Mouse (Mus musculus) embryo, embryonic 9.5 days (tissue): ENCODE measurements around the gene Rarg.

Source experiments
- DNase-seq: peaks from one replicate; pipeline ENCODE4 v3.0.0-alpha.2; 2017; ENCODE audit errors: extremely low spot score

The Rarg gene

DNA sequence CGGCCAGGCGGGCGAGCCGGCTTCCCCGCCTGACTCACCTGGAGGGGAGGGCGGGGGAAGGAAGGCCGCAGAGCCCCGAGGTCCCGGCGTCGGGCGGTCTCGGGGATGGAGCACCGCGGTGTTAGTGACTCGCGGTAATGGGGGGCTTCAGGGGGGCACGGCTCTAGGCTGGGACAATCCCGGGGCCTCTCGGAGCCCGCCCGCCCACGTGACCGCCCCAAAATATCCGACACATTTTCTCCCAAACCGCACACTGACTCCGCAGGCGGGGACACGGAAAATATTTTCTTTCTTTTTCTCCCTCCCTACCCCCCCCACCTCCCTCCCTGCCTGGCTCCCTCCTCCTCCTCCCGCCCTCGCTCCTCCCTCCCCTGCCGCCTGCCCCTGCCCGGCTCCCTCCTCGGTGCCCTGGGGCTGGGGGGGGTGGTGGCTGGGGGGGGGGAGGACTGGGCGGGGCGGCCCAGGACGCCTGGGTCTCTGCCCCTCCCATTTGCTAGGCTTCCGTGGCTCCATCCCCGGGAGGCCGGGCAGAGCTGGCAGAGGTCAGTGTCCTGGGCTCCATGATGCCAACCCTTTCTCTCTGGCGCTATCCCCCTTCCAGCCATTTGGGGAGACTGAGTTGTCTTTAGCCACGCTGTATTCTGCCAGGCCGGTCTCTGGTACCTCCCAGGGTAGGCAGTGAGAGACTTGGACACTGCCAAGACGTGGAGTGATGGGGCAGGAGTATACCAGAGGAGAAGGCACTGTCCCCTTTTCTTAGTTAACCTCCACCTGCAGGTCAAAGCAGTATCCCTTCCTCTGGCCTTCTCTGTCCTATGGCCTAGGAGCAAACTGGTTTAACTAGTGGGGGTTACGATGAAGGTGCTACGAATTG, at the start of gene Rarg:
TSS of gene Rarg (minus strand) at position 316 of the 874 bp plus-strand sequence.
- DNase-seq: no peak

DNA sequence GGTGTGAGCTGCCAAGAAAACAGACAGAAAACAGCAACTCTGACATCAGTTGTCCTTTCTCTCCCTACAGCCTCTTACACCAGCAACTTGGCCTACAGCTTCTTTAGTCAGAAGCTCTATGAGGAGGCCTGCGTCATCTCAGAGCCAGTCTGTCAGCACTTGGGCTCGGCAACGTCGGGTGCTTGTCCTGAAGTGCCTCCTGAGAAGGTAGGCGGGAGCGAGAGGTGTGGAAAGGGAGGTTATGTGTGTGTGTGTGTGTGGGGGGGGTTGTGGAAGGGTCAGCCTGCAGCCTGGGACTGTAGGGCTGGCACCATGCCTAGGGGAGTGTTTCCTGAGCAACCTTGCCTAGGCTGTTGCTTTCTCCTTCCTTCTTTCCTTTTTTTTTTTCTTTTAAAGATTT, 45.2 kb upstream of the Rarg start:
- no peak for DNase-seq

DNA sequence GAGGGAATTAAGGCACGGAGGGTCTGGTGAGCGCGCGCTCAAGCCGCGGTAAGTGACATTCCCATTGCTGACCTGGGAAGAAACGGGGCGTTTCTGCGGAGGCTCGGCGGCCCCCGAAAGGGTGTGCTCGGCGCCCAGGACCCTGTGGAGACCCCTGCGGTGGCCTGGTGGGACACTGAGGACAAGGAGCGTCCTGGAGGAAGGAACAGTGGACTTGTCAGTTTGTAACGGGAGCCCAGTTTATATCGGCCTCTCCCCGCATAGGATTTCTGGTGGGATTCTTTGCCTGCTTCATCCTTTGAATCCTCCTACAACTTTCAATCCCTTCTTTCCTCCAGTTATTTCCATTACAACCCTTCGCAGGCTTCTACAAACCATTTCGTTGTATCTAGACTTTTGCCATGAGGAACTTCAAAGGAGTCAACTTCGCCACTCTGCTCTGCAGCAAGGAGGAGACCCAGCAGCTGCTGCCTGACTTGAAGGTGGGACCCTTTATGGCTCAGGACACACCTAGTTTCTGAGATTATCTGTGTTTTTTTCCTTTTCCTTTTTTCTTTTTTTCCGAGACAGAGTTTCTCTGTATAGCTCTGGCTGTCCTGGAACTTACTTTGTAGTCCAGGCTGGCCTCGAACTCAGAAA, 39.2 kb upstream of the Rarg start:
- DNase-seq: no peak

DNA sequence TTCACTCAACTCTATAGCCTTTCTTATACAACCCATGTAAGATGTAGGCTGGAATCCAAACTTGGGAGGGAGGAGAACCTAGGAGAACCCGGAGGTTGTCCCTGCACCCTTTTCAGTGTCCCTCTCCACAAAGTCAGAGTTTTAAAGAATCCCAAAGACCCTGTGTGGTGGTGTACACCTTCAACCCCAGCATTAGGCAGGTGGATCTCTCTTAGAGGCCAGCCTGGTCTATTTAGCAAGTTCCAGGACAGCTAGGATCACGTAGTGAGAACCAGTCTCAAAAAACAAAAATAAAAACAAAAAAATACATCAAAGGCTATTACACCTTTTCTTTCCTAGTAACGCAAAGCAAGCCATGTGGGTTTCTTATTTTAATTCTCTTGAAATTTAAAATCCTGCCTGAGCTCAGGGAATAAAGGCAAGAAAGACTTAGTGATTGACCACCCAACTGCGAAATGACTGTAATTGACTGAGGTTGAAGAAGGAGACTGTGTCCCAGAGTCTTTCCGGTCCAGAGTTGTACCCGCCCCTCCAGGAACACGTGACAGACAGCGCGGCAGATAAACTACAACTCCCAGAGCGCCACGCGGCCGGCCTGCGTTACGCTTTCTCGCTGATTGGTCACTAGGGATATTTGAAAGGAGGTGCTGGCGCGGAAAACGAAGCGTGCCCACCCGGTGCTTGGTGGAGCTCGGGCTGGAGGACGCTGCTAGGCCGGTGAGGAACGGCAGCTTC, 38.5 kb upstream of the Rarg start, which contains the start of gene Espl1:
TSS of gene Espl1 (plus strand) at position 634 of the 735 bp plus-strand sequence.
- peak; percentile 96 for DNase-seq

DNA sequence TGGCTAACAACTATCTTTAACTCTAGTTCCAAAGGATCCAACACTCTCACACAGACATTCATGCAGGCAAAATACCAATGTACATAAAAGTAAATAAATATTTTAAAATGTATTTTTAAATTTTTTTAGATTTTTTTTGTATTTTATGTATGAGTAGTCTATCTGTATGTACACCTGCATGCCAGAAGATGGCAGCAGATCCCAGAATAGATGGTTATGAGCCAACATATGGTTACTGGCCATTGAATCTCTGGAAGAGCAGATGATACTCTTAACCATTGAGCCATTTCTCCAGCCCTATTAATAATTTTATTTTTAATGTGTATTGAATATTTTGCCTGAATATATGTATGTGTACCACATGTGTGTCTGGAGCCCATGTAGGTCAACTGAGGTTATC, 30.1 kb upstream of the Rarg start:
- peak; percentile 35 for DNase-seq

DNA sequence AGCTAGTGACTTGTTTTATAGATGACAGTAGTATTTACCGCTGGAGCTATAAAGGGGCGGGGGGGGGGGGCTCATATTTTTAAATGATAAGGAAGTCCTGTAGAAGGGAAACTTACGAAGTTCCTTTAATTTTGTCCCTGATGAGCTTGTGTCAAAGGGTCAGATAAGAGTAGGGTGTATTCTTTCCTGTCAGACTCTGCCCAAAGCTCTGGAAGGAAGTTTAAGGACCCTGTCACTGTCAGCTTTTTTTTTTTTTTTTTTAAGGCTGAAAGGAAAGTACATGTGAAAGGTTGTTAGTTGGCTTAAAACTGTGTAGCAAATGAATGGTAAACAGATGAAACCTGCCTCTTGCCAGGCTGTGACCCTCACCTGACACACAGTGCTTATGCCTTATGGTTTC, 26.3 kb upstream of the Rarg start:
- DNase-seq: no peak

DNA sequence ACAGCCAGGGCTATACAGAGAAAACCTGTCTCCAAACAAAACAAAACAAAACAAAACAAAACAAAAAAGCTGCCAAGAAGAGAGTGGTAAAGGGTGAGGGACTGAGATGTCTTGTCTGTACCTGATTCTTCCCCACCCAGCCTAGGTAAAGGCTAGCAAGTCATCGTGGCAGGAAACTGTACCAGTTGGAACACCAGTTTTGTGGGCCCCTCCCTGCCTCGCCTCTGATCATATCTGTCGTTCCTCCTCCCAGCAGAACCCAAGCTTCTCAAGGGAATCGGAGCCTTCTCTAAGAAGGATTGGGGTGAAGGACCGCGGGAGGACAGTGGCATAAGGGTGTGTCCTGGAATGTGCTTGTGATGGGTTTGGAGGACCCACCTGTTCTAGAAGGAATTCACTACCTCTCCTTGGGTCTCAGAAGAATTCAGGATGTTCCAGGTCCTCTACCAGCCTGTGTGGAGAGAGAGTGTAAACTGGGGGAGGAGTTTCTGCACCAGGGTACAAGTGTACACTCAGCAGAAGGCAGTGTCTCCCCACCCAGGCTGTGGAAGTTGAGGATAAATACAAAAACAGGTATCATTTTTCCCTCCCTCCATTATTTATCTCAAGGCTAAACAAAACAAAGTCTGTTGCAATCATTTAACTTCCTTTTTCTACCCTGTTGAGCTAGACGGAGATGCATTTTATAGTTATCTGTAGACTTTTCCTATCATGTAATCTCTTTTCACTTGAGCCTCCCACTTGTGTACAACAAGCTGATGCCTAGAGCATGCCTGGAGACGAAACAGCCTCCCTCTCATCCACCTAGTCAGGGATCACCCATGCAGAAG, 25.4 kb upstream of the Rarg start:
- DNase-seq: no peak

DNA sequence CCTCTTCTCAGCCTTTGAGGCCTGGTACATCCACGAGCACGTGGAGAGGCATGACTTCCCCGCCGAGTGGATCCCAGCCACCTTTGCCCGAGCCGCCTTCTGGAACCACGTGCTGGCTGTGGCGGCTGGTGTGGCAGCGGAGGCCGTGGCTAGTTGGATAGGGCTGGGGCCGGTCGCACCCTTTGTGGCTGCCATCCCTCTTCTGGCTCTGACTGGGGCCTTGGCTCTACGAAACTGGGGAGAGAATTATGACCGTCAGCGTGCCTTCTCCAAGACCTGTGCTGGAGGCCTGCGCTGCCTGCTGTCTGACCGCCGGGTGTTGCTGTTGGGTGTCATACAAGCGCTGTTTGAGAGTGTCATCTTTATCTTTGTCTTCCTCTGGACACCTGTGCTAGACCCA, 23.3 kb upstream of the Rarg start:
- DNase-seq: no peak

DNA sequence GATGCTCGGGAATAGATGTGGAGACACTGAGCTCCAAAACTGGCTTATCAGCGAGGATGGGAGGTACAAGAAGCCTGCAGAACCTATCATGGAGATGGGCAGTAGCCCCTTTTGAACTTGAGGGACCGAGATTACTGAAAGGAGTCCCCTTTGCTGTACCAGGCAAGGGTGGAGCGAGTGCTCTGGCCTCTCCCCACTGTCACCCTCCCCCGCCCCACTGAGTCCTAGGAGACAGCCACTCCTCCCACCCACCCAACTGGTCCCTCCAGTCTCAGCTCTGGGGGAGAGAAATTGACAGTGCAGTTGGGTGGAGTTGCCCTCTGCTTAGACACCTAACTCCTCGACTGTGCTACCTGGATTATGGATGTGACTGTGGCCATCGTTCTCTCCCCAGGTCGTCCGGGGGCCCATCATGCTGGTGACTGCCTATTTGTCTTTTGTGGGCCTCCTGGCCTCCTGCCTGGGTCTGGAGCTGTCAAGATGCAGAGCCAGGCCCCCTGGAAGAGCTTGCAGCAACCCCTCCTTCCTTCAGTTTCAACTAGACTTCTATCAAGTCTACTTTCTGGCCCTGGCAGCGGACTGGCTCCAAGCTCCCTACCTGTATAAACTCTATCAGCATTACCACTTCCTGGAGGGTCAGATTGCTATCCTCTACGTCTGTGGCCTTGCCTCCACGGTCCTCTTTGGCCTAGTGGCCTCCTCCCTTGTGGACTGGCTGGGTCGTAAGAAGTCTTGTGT, 22.6 kb upstream of the Rarg start:
- DNase-seq: no peak

DNA sequence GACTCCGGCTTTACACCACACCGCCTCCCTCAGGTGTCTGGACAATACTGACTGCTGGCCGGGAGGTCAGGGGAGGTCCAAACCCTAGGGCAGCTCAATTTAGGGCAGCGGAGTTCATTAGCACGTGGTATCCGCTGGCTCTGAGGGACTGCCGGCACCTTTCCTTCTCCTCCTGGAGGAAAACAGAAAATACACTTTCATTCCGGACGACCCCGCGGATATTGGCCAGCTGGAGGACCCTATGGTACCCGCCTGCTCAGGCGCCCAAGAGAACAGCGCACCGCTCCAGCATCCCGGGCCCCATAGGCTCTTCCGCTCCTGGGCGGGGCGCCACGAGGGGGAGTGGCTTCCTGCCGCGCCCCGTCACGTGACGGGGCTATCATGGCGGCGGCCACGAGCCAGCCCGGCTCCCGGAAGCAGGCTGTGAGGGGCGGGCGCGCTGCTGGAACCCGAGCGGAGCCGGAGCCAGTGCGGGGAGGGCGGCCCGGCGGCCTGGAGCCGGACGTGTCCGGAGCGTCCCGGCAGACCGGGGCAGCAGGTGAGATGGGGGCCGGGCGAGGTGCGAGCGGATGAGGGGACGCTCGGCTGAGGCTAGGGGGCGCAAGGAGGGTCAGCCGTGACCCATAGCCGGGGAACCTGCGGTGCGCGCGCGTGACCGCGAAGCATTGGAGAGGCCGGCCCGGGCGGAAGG, 21.9 kb upstream of the Rarg start, which contains the start of gene Mfsd5:
TSS of gene Mfsd5 (plus strand) at position 363 of the 691 bp plus-strand sequence.
- peak; percentile 94 for DNase-seq

DNA sequence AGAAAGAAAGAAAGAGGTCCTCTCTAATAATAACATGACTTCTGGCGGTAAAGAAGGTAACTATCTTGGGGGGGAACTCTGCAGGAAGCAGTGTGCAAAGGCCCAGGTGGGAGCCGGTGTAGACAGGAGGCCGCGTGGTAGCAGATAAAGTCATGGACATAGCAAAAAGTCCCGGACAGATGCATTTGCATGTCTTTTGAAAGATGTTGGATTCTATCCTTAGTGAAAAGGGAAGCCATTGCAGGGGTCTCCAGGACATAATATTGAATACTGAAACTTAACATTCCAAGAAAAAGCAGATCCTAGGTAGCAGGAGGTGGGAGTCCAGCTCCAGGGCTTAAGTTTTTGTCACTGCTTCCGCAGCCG, 21.4 kb upstream of the Rarg start:
- no peak for DNase-seq

DNA sequence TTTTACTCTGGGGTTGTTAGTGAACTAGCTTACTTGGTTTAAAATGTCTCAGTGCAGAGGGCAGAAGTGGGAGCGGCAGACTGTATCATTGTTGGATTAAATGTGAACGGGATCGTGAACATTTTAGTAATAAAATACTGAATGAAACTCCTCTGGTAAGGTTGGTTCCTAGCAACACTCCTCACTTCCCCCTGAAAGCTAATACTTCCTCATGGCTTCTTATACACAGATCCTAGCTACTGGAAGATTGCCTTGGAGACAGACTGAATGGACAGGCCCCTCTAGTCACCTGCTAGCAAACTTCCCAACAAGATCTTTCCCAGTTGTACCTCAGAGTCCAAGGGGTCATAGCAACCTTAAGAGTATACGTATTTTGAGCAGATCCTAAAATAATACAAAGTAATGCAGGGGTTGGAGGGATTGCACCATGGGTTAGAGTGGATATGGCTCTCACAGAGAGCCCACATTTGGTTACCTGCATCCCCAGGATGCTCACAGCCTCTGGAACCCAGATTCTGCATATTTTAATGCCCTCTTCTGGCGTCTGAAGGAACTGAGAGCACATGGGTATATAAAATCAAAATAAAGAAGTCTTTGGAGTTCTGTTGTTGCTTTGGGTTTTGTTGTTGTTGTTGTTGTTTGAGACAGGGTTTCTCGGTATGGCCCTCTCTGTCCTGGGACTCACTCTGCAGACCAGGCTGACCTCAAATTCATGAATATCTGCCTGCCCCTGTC, 16.8 kb upstream of the Rarg start:
- no peak for DNase-seq

DNA sequence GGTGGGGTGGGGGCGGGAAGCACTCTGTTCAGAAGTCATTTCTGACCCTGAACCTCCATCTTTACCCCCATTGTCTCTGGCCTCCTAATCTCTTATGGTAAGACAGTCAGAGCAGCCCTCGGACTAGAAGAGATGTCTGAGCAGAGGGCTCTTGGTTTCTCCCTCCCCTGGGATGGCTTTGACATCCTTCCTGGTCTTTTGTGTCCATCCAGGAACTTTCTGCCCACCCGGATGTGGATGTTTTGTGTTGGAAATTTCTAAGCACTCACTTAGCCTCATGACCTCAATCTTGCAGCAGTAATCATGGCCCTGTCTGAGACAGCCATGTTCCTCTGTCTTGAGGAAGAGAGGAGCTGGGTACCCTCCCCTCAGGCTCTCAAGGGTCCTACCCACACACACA, 14.1 kb upstream of the Rarg start:
- DNase-seq: no peak

DNA sequence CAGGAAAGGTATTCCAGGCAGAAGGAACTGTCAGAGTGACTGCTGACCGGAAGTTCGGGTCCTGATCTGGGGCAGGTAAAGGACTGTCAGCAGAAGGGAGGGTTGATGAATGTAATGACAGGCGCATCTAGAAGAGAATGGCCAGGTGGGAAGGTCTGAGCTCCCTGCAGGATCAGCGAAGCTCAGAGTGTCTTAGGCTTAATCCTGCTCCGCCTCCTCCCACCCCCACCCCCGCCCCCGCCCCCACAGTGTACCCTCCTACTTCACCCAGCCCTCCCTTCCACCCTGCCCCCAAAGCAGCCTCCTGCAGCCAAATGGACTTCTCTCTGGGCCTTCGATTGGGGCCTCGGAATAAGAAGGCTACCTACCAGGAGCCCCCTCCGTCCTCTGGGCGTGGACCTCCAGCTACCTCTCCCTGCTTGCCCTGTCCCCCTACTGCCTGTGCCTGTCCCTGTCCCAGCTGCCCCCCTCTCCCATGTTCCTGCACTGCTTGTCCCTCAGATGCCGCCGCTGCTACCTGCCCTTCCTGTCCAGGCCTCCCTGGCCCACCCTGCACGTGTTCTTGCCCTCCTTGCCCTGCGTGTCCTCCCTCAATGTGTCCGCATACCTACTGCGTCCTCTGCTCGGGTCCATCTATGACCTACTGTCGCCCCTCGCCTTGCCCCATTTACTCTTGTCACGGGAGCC, 13.1 kb upstream of the Rarg start, which contains the start of gene Gm9918:
TSS of gene Gm9918 (plus strand) at position 290 of the 687 bp plus-strand sequence.
- DNase-seq: peak; percentile 36

DNA sequence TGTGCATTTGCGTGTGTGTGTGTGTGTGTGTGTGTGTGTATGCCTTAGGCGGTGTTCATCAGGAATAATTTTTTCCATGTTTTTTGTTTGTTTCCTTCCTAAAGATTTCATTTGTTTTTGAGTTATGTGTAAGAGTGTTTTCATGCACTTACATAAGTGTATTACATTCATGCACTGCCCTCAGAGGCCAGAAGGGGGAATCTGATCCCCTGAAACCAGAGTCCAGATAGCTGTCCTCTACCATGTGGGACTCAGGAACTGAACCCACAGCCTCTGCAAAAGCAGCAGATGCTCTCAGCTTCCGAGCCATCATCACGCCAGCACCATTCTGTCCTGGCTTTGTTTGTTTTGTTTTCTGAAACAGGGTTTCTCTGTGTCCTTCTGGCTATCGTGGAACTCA, 8.2 kb upstream of the Rarg start:
- DNase-seq: no peak

DNA sequence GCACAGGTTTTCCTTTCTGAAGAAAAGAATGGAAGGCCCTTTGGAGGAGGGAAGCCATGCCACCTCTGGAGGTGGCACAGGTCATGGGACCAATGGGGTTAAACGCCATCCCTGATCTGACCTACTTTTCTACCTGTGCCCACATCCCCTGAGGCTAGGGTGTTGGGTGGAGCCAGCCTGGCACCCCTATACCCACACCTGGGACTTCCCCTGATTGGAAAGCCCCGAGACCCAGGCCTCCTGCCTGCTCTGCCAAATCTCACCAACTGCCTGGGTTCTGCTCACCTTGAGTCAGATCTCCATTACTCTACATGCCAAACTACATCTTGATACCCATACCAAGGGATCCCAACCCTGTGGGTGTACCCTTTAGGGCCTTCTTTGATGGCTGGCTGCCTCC, 5.7 kb upstream of the Rarg start:
- DNase-seq: no peak

DNA sequence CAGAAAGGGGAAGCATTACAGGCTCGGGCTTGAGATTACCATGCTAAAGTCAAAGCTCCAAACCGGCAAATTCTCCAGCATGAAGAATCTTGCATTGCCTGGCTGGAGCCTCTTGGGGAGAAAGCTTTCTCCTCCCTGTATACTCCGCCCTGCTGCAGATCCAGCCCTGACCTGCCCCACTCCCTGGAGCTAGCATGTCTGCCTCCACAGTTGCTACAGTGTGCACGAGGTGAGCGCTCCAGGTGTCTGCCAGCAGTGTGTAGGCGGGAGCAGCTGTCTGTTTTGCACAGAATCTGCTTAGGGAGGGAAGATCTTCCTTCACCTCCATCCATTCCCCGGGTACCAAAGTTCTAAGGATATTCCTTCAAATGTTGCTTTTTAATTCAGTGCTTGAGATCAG, 5.3 kb upstream of the Rarg start:
- no peak for DNase-seq

DNA sequence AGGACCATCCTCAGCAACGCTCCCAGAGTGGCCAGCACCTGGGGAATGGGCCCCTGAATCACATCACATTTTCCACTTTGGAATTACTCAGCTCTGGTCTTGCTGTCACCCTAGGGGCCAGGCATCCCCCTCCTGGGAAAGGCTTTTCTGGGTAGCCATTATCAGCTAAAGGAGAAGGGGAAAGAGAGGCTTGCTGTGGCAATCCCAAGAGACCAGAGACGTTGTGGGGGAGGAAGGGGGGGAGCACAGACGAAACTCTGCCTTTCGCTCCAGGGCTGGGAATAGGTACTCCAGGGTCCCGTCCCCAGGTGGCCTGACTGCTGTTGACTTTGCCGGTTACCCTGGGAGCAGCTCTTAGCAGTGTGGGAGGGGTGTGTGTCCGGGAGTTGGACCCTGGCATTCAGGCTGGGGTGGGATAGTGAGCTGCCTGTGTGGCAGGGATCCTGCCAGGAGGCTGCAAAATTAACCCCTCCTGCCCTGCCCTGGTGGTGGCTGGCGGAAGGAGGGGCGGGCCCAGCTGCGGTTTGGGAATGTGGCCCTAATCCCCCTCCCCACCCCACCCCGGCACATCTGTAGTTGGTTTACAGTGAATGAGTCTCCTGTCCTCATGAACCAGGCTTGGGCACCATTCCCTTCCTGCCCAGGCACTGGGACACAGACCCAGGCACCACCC, 1.4 kb upstream of the Rarg start:
- no peak for DNase-seq
